Mouse (Mus musculus): ENCODE measurements around the gene Sfmbt1. TPM values are rescaled to one million over a fixed set of nuclear protein-coding genes. Genes with fewer than 3 reads are reported as not detected.

The Sfmbt1 gene
- total RNA-seq, 1 experiment, result 7.0 TPM

- H3K9me3 ChIP-seq (ENCODE audit: control insufficient read depth, insufficient read depth, low read depth, low read length), result no peaks in the 10 kb centered on the region
- no peak overlapping the region for H3K4me3 ChIP-seq (ENCODE audit: insufficient read depth in 1 of 2, low read depth in 1 of 2, low read length in 2 of 2, poor library complexity in 1 of 2, severe bottlenecking in 1 of 2)
- no peak overlapping the region for H3K9ac ChIP-seq (ENCODE audit: insufficient read depth, low read depth, low read length, poor library complexity, severe bottlenecking)
- no peak for DNase-seq (ENCODE audit: low read depth, low spot score)
- peaks cover 0 to 3% of the 10 kb centered on the region in 2 experiments; a peak in 1 of 4 replicates for H3K4me1 ChIP-seq (ENCODE audit: control insufficient read depth in 2 of 2, insufficient read depth in 2 of 2, low read length in 2 of 2, poor library complexity in 1 of 2)
- no peak overlapping the region for H3K27ac ChIP-seq (ENCODE audit: insufficient read depth, low read depth, low read length, poor library complexity, severe bottlenecking)
- H3K36me3 ChIP-seq (ENCODE audit: control insufficient read depth, insufficient read depth, low read length, poor library complexity, severe bottlenecking), result peaks cover 20% of the 10 kb centered on the region; the same call in 1 of the 2 replicates
- no peak for TF ChIP-seq ZNF384 (IDR thresholded peaks at IDR 0.05; ENCODE audit: low read depth, low read length)
- TF ChIP-seq CHD2 (IDR thresholded peaks at IDR 0.05; ENCODE audit: low read depth, low read length), result no peak
- TF ChIP-seq ZC3H11A (IDR thresholded peaks at IDR 0.05; ENCODE audit: borderline replicate concordance, low read depth, low read length), result no peak
- no peak for TF ChIP-seq HCFC1 (IDR thresholded peaks at IDR 0.05; ENCODE audit: borderline replicate concordance, insufficient read depth, low read length)
- peak; percentile 58 for TF ChIP-seq MAFK (IDR thresholded peaks at IDR 0.05; ENCODE audit: insufficient read depth, low read depth, low read length)
- in situ Hi-C loops (cut with MboI; ENCODE audit: low sequenced_read_pairs in 2 of 2, unreplicated experiment in 2 of 2), result no loop called here
These were observed 43.3 kb upstream of the Sfmbt1 start for GRCm38 (mm10) chr14:30671095-30671985.

- Histone ChIP-seq H3K4me1 (ENCODE audit: control insufficient read depth in 2 of 2, insufficient read depth in 2 of 2, low read length in 2 of 2, poor library complexity in 1 of 2) (peaks cover 0 to 3% of the 10 kb centered on the region in 2 experiments; a peak in 1 of 4 replicates), H3K9ac (ENCODE audit: insufficient read depth, low read depth, low read length, poor library complexity, severe bottlenecking) (no peak overlapping the region), H3K9me3 (ENCODE audit: control insufficient read depth, insufficient read depth, low read depth, low read length) (no peaks in the 10 kb centered on the region), H3K27ac (ENCODE audit: insufficient read depth, low read depth, low read length, poor library complexity, severe bottlenecking) (no peak overlapping the region), H3K36me3 (ENCODE audit: control insufficient read depth, insufficient read depth, low read length, poor library complexity, severe bottlenecking) (peaks cover 21% of the 10 kb centered on the region; the same call in 1 of the 2 replicates), H3K4me3 (ENCODE audit: insufficient read depth in 1 of 2, low read depth in 1 of 2, low read length in 2 of 2, poor library complexity in 1 of 2, severe bottlenecking in 1 of 2) (no peak overlapping the region)
- peak; percentile 80 for DNase-seq (ENCODE audit: low read depth, low spot score)
- TF ChIP-seq MAFK (IDR thresholded peaks at IDR 0.05; ENCODE audit: insufficient read depth, low read depth, low read length), result no peak
- no peak for TF ChIP-seq ZNF384 (IDR thresholded peaks at IDR 0.05; ENCODE audit: low read depth, low read length)
- TF ChIP-seq HCFC1 (IDR thresholded peaks at IDR 0.05; ENCODE audit: borderline replicate concordance, insufficient read depth, low read length), result no peak
- peak; percentile 52; the same call in 1 of the 2 replicates for TF ChIP-seq ZC3H11A (IDR thresholded peaks at IDR 0.05; ENCODE audit: borderline replicate concordance, low read depth, low read length)
- no peak for TF ChIP-seq CHD2 (IDR thresholded peaks at IDR 0.05; ENCODE audit: low read depth, low read length)
- in situ Hi-C loops (cut with MboI; ENCODE audit: low sequenced_read_pairs in 2 of 2, unreplicated experiment in 2 of 2), result no loop called here
These were observed 42.7 kb upstream of the Sfmbt1 start for GRCm38 (mm10) chr14:30671986-30672312.

- H3K27ac ChIP-seq (ENCODE audit: insufficient read depth, low read depth, low read length, poor library complexity, severe bottlenecking), result no peak overlapping the region
- no peak overlapping the region for H3K9ac ChIP-seq (ENCODE audit: insufficient read depth, low read depth, low read length, poor library complexity, severe bottlenecking)
- TF ChIP-seq MAFK (IDR thresholded peaks at IDR 0.05; ENCODE audit: insufficient read depth, low read depth, low read length) (no peak), ZNF384 (IDR thresholded peaks at IDR 0.05; ENCODE audit: low read depth, low read length) (no peak), ZC3H11A (IDR thresholded peaks at IDR 0.05; ENCODE audit: borderline replicate concordance, low read depth, low read length) (no peak), CHD2 (IDR thresholded peaks at IDR 0.05; ENCODE audit: low read depth, low read length) (no peak), HCFC1 (IDR thresholded peaks at IDR 0.05; ENCODE audit: borderline replicate concordance, insufficient read depth, low read length) (no peak)
- H3K36me3 ChIP-seq (ENCODE audit: control insufficient read depth, insufficient read depth, low read length, poor library complexity, severe bottlenecking), result peaks cover 24% of the 10 kb centered on the region
- no peaks in the 10 kb centered on the region for H3K9me3 ChIP-seq (ENCODE audit: control insufficient read depth, insufficient read depth, low read depth, low read length)
- in situ Hi-C loops (cut with MboI; ENCODE audit: low sequenced_read_pairs in 2 of 2, unreplicated experiment in 2 of 2), result no loop called here
- peaks cover 0 to 3% of the 10 kb centered on the region in 2 experiments; a peak in 1 of 4 replicates for H3K4me1 ChIP-seq (ENCODE audit: control insufficient read depth in 2 of 2, insufficient read depth in 2 of 2, low read length in 2 of 2, poor library complexity in 1 of 2)
- DNase-seq (ENCODE audit: low read depth, low spot score), result no peak
- no peak overlapping the region for H3K4me3 ChIP-seq (ENCODE audit: insufficient read depth in 1 of 2, low read depth in 1 of 2, low read length in 2 of 2, poor library complexity in 1 of 2, severe bottlenecking in 1 of 2)
These were observed 39.7 kb upstream of the Sfmbt1 start for GRCm38 (mm10) chr14:30674947-30675346.

GRCm38 (mm10) chr14:30682131-30682530 is 32.5 kb upstream of the Sfmbt1 start:
- Histone ChIP-seq H3K4me1 (ENCODE audit: control insufficient read depth in 2 of 2, insufficient read depth in 2 of 2, low read length in 2 of 2, poor library complexity in 1 of 2) (no peaks in the 10 kb centered on the region), H3K4me3 (ENCODE audit: insufficient read depth in 1 of 2, low read depth in 1 of 2, low read length in 2 of 2, poor library complexity in 1 of 2, severe bottlenecking in 1 of 2) (no peak overlapping the region), H3K9me3 (ENCODE audit: control insufficient read depth, insufficient read depth, low read depth, low read length) (no peaks in the 10 kb centered on the region), H3K9ac (ENCODE audit: insufficient read depth, low read depth, low read length, poor library complexity, severe bottlenecking) (no peak overlapping the region), H3K36me3 (ENCODE audit: control insufficient read depth, insufficient read depth, low read length, poor library complexity, severe bottlenecking) (peaks cover 26% of the 10 kb centered on the region), H3K27ac (ENCODE audit: insufficient read depth, low read depth, low read length, poor library complexity, severe bottlenecking) (no peak overlapping the region)
- in situ Hi-C loops (cut with MboI; ENCODE audit: low sequenced_read_pairs in 2 of 2, unreplicated experiment in 2 of 2), result no loop called here
- no peak for DNase-seq (ENCODE audit: low read depth, low spot score)
- TF ChIP-seq ZNF384 (IDR thresholded peaks at IDR 0.05; ENCODE audit: low read depth, low read length), result no peak
- TF ChIP-seq ZC3H11A (IDR thresholded peaks at IDR 0.05; ENCODE audit: borderline replicate concordance, low read depth, low read length), result no peak
- TF ChIP-seq CHD2 (IDR thresholded peaks at IDR 0.05; ENCODE audit: low read depth, low read length), result no peak
- no peak for TF ChIP-seq MAFK (IDR thresholded peaks at IDR 0.05; ENCODE audit: insufficient read depth, low read depth, low read length)
- no peak for TF ChIP-seq HCFC1 (IDR thresholded peaks at IDR 0.05; ENCODE audit: borderline replicate concordance, insufficient read depth, low read length)

All from ES-E14 (cell line).